Mouse (Mus musculus): ENCODE measurements around the gene Slc39a11. TPM values are rescaled to one million over a fixed set of nuclear protein-coding genes. Genes with fewer than 3 reads are reported as not detected.

Slc39a11 gene
- polyA plus RNA-seq, 1 experiment from 2014 or later: 33.9 TPM

DNA sequence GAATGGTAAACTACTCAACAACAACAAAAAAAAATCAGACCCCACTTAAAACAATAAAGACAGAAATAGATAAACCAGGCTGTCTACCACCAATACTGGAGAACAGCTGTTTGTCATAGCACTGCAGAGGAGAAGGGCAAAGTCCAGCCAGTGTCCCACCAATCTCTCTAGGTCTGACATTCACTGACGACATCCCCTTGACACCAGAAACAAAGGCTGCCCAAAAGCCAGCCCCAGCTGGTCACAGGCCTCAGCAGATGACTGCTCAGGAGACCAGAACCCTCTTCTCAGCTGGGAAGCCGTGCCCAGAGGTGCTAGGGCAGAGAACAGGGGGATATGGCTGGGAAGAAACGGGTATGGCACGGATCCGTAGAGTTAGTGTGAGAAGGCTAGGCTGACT, 174.4 kb downstream of the Slc39a11 start:
- peaks cover 11% of the 10 kb centered on the region for H3K4me1 ChIP-seq
- no peak overlapping the region for H3K27ac ChIP-seq
- no peak overlapping the region for H3K9ac ChIP-seq
- H3K27me3 ChIP-seq (replicated peaks): no peaks in the 10 kb centered on the region
- no peak for ATAC-seq (replicated peaks)
- no peak overlapping the region for H3K4me3 ChIP-seq
- H3K36me3 ChIP-seq (replicated peaks): no peaks in the 10 kb centered on the region
- H3K4me2 ChIP-seq: no peak overlapping the region
- H3K9me3 ChIP-seq: no peaks in the 10 kb centered on the region
- 68% methylated on average over 5 of the region's 5 CpGs for whole genome bisulfite sequencing

DNA sequence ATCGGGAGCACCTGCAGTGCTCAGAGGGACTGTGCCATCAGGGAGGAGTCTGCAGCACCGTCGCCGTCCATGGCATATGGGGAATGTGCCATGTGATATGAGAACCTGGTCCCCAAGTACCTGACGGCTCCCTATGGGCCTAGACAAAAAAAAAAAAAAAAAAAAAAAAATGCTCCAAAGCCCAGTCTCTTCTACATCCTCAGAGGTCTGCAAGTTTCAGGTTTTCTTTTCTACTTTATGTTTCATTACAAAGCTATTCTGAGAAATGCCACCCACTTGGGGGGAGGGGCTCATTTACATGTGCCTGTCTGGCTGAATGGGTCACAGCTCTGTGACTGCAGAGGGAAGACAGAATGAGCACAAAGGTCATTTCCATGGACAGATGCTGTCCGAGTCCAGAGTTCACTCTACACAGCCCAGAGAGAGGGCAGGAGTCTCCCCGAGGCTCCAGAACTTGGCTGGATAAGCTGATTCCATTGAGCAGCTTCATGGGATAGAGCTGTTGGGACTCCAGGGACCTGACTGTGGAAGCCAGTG, 175.8 kb downstream of the Slc39a11 start:
- H3K27me3 ChIP-seq (replicated peaks): no peaks in the 10 kb centered on the region
- WGBS: 57% methylated on average over 7 of the region's 7 CpGs
- H3K27ac ChIP-seq: no peak overlapping the region
- peaks cover 15% of the 10 kb centered on the region for H3K4me1 ChIP-seq
- no peaks in the 10 kb centered on the region for H3K9me3 ChIP-seq
- no peak overlapping the region for H3K4me2 ChIP-seq
- no peak overlapping the region for H3K4me3 ChIP-seq
- no peak for ATAC-seq (replicated peaks)
- no peak overlapping the region for H3K9ac ChIP-seq
- H3K36me3 ChIP-seq (replicated peaks): no peaks in the 10 kb centered on the region

DNA sequence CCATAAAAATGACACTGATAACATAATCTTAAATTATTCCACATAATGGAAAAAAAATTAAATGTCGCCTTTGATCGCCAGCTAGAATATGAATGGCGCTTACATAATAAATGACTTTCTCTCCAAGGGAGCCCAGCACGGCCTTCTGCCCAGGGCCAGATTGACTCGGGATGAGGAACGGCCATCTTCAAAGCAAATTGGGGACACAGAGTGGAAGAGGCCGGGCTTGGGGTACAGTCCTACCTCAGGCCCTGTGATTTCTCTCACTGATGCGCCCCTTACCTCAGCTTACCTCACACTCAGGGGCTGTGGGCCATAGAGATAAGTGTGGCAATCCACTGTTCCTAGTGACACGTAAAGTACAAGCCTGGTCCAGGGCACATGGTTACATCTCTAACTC, 177.9 kb downstream of the Slc39a11 start:
- no peaks in the 10 kb centered on the region for H3K27me3 ChIP-seq (replicated peaks)
- no peak overlapping the region for H3K4me3 ChIP-seq
- no peaks in the 10 kb centered on the region for H3K9me3 ChIP-seq
- no peak overlapping the region for H3K9ac ChIP-seq
- no peak overlapping the region for H3K4me2 ChIP-seq
- ATAC-seq (replicated peaks): no peak
- WGBS: 83% methylated on average over 9 of the region's 9 CpGs
- H3K4me1 ChIP-seq: peaks cover 22% of the 10 kb centered on the region
- no peaks in the 10 kb centered on the region for H3K36me3 ChIP-seq (replicated peaks)
- no peak overlapping the region for H3K27ac ChIP-seq

DNA sequence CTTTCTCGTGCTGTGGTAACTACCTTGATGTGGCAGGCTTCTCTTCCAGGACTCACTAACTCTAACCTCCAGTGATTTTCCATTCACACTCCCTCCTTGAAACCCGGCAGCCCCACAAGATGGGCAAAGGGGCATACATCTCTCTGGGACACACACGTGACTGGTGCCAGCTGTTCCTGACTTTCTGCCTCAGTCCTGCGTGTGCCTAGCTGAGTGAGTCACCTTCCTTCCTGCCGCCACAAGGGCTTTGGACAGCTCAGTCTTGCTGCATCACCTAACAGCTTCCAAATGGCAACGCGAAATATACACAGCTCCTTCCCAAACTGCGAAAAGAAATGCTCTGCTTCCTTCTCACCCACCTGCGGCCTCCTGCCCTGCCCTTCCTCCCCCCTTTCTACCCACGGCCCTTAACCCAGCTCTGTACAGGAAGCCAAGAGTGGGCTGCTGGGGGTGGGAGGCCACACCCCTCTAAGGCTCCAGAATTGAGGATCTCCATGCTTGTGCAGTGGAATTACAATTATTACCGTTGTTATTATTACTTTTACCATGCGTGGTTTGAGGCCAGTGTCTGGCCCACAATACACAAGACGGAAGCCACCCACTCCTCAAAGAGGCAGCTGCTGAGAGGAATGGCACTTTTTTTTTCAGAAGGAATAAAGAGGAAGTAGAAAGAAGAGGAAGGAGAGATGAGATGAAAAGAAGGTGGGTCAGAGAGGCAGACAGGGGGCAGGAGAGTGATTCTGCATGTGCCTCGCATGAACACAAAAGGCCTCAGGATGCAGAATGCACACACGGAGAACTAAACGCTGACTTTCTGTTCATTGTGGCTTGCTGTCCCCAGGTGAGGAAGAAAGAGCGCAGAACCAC, 179.7 kb downstream of the Slc39a11 start:
- ATAC-seq (replicated peaks): no peak
- WGBS: 76% methylated on average over 17 of the region's 17 CpGs
- Histone ChIP-seq H3K36me3 (replicated peaks) (no peaks in the 10 kb centered on the region), H3K4me1 (peaks cover 26% of the 10 kb centered on the region), H3K27me3 (replicated peaks) (no peaks in the 10 kb centered on the region), H3K27ac (no peak overlapping the region), H3K4me2 (no peak overlapping the region), H3K9ac (no peak overlapping the region), H3K9me3 (no peaks in the 10 kb centered on the region), H3K4me3 (no peak overlapping the region)

DNA sequence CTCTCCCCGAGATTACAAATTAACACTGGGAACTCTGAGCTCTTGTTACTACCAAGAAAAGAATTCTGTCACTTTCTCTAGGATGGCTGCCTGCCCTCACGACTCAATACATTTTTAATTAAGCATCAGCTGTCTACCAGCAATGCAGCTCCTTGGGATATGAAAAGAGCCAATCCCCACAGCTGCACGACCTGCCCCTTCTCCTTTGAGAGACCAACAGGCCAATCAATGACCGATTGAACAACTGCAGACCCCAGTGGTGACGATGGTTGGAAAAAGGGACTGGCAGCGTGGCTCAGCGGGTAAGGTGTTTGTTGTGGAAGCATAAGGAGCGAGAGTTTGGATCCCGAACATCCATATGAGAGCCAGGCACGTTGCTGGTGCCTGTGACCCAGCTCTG, 181.9 kb downstream of the Slc39a11 start:
- Histone ChIP-seq H3K4me2 (no peak overlapping the region), H3K27me3 (replicated peaks) (no peaks in the 10 kb centered on the region), H3K9ac (no peak overlapping the region), H3K27ac (peak overlapping the region; percentile 63), H3K4me1 (peaks cover 22% of the 10 kb centered on the region), H3K9me3 (no peaks in the 10 kb centered on the region), H3K36me3 (replicated peaks) (no peaks in the 10 kb centered on the region), H3K4me3 (no peak overlapping the region)
- 24% methylated on average over 10 of the region's 10 CpGs for WGBS
- ATAC-seq (replicated peaks): no peak

DNA sequence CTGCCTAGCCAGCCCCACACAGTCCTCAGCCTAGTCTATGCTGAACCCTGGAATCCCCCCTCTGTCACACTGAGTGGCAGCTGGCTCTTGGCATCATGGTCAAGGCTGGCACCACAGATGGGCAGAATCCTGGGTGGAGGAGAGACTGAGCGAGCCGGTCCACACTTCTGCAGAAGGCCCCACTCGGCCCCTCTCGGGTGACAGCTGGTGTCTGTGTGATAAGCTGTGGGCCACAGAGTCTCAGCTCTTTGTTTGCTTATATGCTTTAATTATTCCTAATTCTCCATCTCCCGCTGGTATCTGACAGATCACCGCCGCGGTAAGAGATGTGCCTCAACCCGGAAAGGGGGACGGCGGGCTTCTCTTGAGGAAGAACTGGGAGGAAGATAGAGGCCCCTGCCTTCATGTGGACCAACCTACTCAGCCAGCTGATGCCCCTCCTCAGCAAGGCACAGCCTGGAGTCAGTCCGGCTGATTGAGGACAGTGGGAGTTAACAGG, 182.5 kb downstream of the Slc39a11 start:
- H3K9ac ChIP-seq: no peak overlapping the region
- 11% methylated on average over 12 of the region's 12 CpGs for WGBS

DNA sequence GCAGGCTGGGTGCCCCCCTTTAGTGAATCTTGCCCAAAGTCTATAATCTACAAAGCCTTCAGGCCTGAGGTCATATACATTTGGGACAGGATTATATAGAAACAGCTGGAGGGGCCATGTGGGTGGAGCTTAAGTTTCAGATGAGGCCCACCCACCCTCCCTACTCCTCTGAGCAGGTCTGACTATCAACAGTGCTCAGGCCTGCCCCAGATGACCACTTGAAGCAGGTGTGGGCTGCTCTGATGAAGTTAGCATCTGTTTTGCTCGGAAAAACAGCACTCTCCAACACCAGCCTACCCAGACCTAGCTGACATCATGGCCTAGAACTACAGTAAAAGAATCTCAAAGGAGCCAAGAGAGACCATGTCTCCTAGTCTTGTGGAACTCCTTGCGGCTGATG, 189.8 kb downstream of the Slc39a11 start:
- H3K4me2 ChIP-seq: no peak overlapping the region
- H3K27me3 ChIP-seq (replicated peaks): no peaks in the 10 kb centered on the region
- no peaks in the 10 kb centered on the region for H3K36me3 ChIP-seq (replicated peaks)
- H3K9me3 ChIP-seq: no peaks in the 10 kb centered on the region; the same call in 1 of the 2 replicates
- no peak overlapping the region for H3K4me3 ChIP-seq
- 89% methylated on average over 2 of the region's 2 CpGs for WGBS
- H3K9ac ChIP-seq: no peak overlapping the region
- H3K4me1 ChIP-seq: peaks cover 7% of the 10 kb centered on the region; the same call in 1 of the 2 replicates
- ATAC-seq (replicated peaks): no peak
- H3K27ac ChIP-seq: no peak overlapping the region

More for the DNA sequence above, 182.5 kb downstream of the Slc39a11 start:
- peak; percentile 62 for ATAC-seq (replicated peaks)
- Histone ChIP-seq H3K4me3 (no peak overlapping the region), H3K4me1 (peaks cover 22% of the 10 kb centered on the region), H3K27ac (peak overlapping the region; percentile 63), H3K4me2 (no peak overlapping the region), H3K36me3 (replicated peaks) (no peaks in the 10 kb centered on the region), H3K9me3 (no peaks in the 10 kb centered on the region), H3K27me3 (replicated peaks) (no peaks in the 10 kb centered on the region)

DNA sequence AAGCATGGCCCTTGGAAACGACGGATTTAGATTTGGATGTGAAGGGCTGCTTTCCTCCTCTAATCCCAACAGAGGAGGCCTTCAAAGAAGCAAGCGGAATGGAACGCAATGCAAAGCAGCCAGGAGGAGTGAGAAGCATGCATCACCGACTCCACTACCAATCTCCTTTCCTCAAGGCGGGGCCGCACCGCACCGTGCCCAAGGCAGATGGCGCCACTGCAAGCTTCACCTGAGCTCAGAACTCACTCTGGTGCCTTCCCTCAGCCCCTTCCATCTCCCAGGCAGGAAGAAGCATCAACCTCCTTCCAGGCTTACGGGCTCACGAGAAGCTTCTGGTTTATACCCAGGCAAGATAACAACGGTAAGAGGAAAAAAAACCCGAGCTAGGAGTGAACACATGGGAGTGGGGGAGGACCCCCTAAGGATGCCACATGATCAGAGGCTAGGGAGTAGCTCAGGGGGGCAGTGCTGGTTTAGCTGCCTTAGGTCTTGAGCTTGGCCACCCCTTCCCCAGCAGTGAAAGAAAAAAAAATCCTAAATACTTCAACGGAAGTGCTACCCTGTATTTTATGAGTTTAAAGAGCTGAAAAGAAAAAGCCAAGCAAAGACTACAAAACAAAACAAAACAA, 191.2 kb downstream of the Slc39a11 start:
- H3K4me2 ChIP-seq: no peak overlapping the region
- H3K9ac ChIP-seq: no peak overlapping the region
- no peak overlapping the region; the same call in 1 of the 2 replicates for H3K27ac ChIP-seq
- no peaks in the 10 kb centered on the region; the same call in 1 of the 2 replicates for H3K9me3 ChIP-seq
- H3K4me1 ChIP-seq: peaks cover 9% of the 10 kb centered on the region; the same call in 1 of the 2 replicates
- no peak for ATAC-seq (replicated peaks)
- WGBS: 59% methylated on average over 15 of the region's 15 CpGs
- no peaks in the 10 kb centered on the region for H3K36me3 ChIP-seq (replicated peaks)
- no peaks in the 10 kb centered on the region for H3K27me3 ChIP-seq (replicated peaks)
- no peak overlapping the region for H3K4me3 ChIP-seq

DNA sequence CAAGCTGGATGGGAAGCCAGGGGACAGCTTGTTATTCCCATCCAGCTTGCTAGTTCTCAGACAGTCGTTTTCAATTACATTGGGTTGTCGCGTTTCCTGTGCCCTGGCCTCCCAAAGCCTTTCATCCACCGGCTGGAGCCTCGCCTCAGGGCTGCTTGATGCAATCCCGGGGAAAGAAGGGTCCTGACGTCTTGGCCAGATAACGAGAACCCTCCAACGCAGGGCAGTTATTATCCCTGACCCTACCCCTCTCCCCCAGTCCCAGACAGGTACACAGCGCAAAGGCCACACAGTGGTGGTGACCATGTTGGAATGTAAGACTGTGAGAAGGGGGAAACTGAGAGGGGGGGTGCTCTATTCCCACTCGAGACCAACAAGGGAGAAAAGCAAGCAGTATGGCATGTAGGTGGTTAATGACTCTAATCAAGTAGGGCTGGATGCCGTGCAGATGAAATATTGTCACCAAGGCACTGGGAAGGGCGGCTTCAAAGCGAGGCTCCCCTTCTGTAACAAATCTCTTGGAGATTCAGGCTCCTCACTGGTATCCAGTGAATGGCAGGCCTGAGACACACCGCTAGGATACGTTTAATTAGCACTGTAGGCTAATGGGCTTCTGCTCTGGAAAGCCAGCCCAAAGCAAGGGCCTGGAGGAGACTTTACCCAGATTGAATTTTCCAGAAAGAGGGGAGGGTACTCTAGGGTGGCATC, 196.9 kb downstream of the Slc39a11 start:
- H3K9ac ChIP-seq: no peak overlapping the region
- 33% methylated on average over 16 of the region's 16 CpGs for WGBS
- peak overlapping the region; percentile 14 for H3K27ac ChIP-seq
- H3K4me1 ChIP-seq: peaks cover 18% of the 10 kb centered on the region
- H3K9me3 ChIP-seq: no peaks in the 10 kb centered on the region; the same call in 1 of the 2 replicates
- no peak overlapping the region for H3K4me3 ChIP-seq
- H3K4me2 ChIP-seq: no peak overlapping the region
- H3K27me3 ChIP-seq (replicated peaks): no peaks in the 10 kb centered on the region
- H3K36me3 ChIP-seq (replicated peaks): no peaks in the 10 kb centered on the region
- peak; percentile 63; the same call in 1 of the 2 replicates for ATAC-seq (replicated peaks)

DNA sequence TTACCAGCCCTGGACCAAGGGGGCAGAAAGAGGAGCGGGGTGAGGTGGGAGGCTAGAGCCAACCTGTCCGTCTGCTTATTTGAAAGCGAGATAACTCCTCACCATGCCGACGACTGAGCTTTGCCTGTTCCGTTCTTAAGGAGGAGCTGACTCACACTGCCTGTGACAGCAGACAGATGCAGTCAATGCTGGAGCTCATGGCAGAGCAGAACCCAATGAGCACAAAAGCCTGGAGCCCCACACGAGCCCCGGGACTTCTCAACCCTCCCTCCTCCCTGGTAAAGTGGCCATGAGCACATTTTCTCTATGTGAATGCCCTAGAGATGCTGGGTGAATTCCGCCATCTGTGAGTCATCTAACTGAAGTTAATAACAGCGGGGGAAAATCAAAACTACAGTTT, 198.6 kb downstream of the Slc39a11 start:
- Histone ChIP-seq H3K36me3 (replicated peaks) (no peaks in the 10 kb centered on the region), H3K4me2 (no peak overlapping the region), H3K27ac (no peak overlapping the region), H3K9ac (no peak overlapping the region), H3K4me1 (peaks cover 18% of the 10 kb centered on the region), H3K27me3 (replicated peaks) (no peaks in the 10 kb centered on the region), H3K9me3 (peaks cover 5% of the 10 kb centered on the region; the same call in 1 of the 2 replicates), H3K4me3 (no peak overlapping the region)
- 71% methylated on average over 10 of the region's 10 CpGs for WGBS
- no peak for ATAC-seq (replicated peaks)

DNA sequence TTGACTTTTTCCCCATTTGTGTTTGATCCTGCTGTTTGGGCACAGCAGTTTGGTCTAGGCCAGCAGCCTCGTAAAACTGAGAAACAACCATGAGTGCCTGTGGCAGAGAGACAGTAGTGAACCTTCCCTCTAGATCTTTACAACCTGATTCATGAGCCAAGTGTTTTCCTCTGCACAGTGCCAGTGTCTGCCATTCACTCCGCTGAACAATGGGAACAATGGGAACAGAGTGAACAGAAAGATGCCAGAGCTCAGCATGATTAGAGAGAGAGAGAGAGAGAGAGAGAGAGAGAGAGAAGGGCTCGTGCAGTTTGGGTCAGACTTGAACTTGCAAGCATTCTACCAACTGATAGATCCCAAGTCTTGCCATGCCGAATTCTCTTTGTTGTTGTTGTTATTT, 199.2 kb downstream of the Slc39a11 start:
- 45% methylated on average over 4 of the region's 4 CpGs for WGBS
- H3K9me3 ChIP-seq: peaks cover 5% of the 10 kb centered on the region; the same call in 1 of the 2 replicates
- no peak overlapping the region for H3K4me3 ChIP-seq
- H3K4me1 ChIP-seq: peaks cover 18% of the 10 kb centered on the region
- H3K27me3 ChIP-seq (replicated peaks): no peaks in the 10 kb centered on the region
- no peaks in the 10 kb centered on the region for H3K36me3 ChIP-seq (replicated peaks)
- H3K9ac ChIP-seq: no peak overlapping the region
- no peak for ATAC-seq (replicated peaks)
- no peak overlapping the region for H3K4me2 ChIP-seq
- H3K27ac ChIP-seq: no peak overlapping the region

DNA sequence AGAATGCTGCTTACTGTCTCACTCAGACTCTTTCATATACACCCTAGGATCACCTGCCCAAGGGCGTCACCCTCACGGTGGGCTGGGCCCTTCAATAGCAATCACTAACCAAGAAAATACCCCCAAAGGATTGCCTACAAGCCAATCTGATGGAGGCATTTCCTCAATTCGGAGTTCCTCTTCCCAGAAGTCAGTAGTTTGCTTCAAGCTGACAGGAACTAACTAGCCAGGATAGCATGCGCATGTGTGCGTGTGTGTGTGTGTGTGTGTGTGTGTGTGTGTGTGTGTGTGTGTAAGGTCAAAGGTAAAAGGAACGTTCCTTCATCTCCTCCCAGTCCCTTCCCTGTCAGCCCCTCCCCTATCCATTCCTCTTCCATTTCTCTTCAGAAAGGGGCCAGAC, 199.9 kb downstream of the Slc39a11 start:
- Histone ChIP-seq H3K9ac (no peak overlapping the region), H3K36me3 (replicated peaks) (no peaks in the 10 kb centered on the region), H3K9me3 (0 out of 2 replicates have a peak, but pooled peaks cover 5% of the 10 kb centered on the region), H3K27me3 (replicated peaks) (no peaks in the 10 kb centered on the region), H3K4me2 (no peak overlapping the region), H3K4me3 (no peak overlapping the region), H3K27ac (no peak overlapping the region), H3K4me1 (peaks cover 18% of the 10 kb centered on the region)
- WGBS: 85% methylated on average over 6 of the region's 6 CpGs
- no peak for ATAC-seq (replicated peaks)
